Mouse (Mus musculus): ENCODE results near the gene Gm5134.

Gm5134 gene

GRCm38 (mm10) chr10:75939481-75940234, 14.7 kb upstream of the Gm5134 start:
- DNase-seq (ENCODE audit: low read depth, low spot score) = no peak

GRCm38 (mm10) chr10:75940520-75940919, 13.8 kb upstream of the Gm5134 start, which contains the start of gene Gm867:
TSS of gene Gm867 (minus strand) at chr10:75940672.
- DNase-seq (ENCODE audit: low read depth, low spot score) = no peak

- no peak for DNase-seq (ENCODE audit: low read depth, low spot score)
These were observed 13.1 kb upstream of the Gm5134 start for GRCm38 (mm10) chr10:75941042-75941824.

- DNase-seq (ENCODE audit: low read depth, low spot score) = no peak
These were observed 11.4 kb upstream of the Gm5134 start, which contains the start of gene Vpreb3 for GRCm38 (mm10) chr10:75942736-75943477. TSS of gene Vpreb3 (plus strand) at chr10:75943057.

GRCm38 (mm10) chr10:75944066-75944772, 10.1 kb upstream of the Gm5134 start:
- no peak for DNase-seq (ENCODE audit: low read depth, low spot score)

- DNase-seq (ENCODE audit: low read depth, low spot score) = no peak
These were observed 9.1 kb upstream of the Gm5134 start for GRCm38 (mm10) chr10:75945213-75945612.

- DNase-seq (ENCODE audit: low read depth, low spot score) = no peak
These were observed 8.4 kb upstream of the Gm5134 start for GRCm38 (mm10) chr10:75945896-75946295.

GRCm38 (mm10) chr10:75948079-75948478, 6.2 kb upstream of the Gm5134 start:
- DNase-seq (ENCODE audit: low read depth, low spot score) = no peak

GRCm38 (mm10) chr10:75949053-75950045, 5.0 kb upstream of the Gm5134 start:
- no peak for DNase-seq (ENCODE audit: low read depth, low spot score)

GRCm38 (mm10) chr10:75950791-75951210, 3.5 kb upstream of the Gm5134 start:
- DNase-seq (ENCODE audit: low read depth, low spot score) = no peak

- DNase-seq (ENCODE audit: low read depth, low spot score) = peak; percentile 82
These were observed 2.8 kb upstream of the Gm5134 start for GRCm38 (mm10) chr10:75951424-75952050.

- DNase-seq (ENCODE audit: low read depth, low spot score) = no peak
These were observed 19.5 kb downstream of the Gm5134 start for GRCm38 (mm10) chr10:75973846-75974245.

- DNase-seq (ENCODE audit: low read depth, low spot score) = peak; percentile 72
These were observed 20.9 kb downstream of the Gm5134 start for GRCm38 (mm10) chr10:75975216-75975615.

GRCm38 (mm10) chr10:75978119-75978834, 24.0 kb downstream of the Gm5134 start:
- peak; percentile 38 for DNase-seq (ENCODE audit: low read depth, low spot score)

GRCm38 (mm10) chr10:75978835-75979157, 24.5 kb downstream of the Gm5134 start:
- DNase-seq (ENCODE audit: low read depth, low spot score) = no peak

- DNase-seq (ENCODE audit: low read depth, low spot score) = no peak
These were observed 25.1 kb downstream of the Gm5134 start for GRCm38 (mm10) chr10:75979432-75979831.

GRCm38 (mm10) chr10:75990430-75991042, 36.2 kb downstream of the Gm5134 start:
- DNase-seq (ENCODE audit: low read depth, low spot score) = no peak

- no peak for DNase-seq (ENCODE audit: low read depth, low spot score)
These were observed 39.4 kb downstream of the Gm5134 start for GRCm38 (mm10) chr10:75993616-75994240.

All from CD4-positive helper T cell, adult 2 months (primary cell).